Mouse (Mus musculus): ENCODE measurements around the gene Sec62.
"Not testable (repeated sequence)": the region's sequence is repeated elsewhere in the genome, so short reads cannot be mapped to it uniquely, and the experiment has no call there.

Gene Sec62

GRCm38 (mm10) chr3:30833254-30833653 is 40.6 kb downstream of the Sec62 start:
- DNase-seq = no peak

GRCm38 (mm10) chr3:30845755-30846154 is 53.1 kb downstream of the Sec62 start:
- no peak for DNase-seq

DNA sequence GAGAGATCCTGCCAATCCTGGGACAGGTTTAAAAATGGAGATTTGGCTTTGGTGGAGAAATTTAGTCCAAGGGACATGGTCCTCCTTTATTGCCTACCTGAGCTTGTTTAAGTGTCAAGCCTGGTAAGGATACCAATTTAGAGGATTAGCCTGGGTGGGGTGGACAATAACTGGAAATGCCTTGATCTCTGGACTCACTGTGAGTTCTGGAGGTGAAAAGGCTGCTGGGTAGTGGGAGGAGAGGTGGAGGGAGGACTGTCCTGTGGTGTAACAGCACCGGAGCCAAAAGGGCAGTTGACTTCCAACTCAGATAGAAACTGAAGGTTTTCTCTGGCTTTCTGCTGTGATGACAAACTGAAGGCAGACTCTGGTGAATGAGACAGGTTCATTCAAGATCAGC is 54.7 kb downstream of the Sec62 start:
- no peak for DNase-seq

DNA sequence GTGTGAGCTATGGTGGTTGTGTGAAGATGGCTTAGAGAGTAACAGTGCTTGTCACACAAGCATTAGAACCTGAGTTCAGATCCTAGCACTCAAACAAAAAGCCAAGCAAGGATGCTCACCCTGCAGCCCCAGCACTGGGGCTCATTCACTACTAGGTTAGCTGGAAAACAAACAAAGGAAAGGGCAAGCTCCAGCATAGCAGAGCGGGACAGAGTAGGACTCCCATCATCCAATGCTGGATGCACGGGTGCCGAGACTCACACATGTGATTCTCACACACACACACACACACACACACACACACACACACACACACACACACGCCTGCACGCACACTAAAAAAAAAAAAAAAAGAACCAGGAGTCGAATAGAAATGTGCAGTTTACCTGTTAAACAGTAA is 58.7 kb downstream of the Sec62 start:
- DNase-seq = no peak

- DNase-seq = no peak
Observed at GRCm38 (mm10) chr3:30853596-30853995, 60.9 kb downstream of the Sec62 start.

DNA sequence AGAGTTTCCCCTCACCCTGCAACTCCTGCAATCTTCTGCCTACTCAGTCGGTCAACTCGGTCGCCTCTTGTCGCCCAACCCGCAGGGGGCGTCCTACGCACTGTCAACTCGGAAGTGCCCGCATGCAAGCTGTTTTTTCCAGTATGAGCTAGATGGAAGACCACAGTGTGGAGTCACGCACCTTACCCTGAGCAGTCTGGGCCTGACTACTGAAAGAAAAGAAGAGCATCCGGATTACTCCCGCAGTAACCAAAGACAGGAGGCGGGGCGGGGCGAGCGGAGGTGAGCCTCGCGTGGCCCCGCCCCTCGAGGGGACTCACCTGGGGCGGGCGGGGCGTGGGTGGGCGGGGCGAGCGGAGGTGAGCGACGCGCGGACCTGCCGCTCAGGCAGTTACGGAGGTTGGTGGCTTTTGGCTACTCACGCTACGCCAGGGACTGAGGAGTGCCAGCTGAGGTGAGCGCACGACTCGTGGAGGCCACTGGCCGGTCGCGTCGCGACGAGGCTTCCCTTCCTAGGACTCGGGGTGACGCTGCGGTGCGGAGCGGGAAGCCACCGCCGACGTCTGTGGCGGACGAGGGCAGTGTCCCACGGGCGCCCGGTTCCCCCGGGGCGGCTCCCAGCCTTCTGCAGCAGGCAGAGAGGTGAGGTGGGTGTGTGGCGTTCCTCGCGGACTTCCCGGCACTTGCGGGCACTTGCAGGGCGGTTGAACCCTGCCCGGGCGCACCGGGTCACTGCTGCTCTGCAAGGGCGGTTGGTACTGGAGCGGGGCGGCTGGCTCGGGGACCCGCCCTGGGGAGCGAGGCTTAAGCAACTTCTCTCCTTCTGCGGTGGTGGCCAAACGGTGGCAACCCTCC is 63.2 kb downstream of the Sec62 start, which contains the start of gene Gpr160:
Gpr160 (plus strand) TSS at position 347 of the 855 bp plus-strand sequence.
- peak; percentile 36 to 51 for DNase-seq

- DNase-seq = not testable (repeated sequence)
Observed at GRCm38 (mm10) chr3:30859599-30859998, 66.9 kb downstream of the Sec62 start.

DNA sequence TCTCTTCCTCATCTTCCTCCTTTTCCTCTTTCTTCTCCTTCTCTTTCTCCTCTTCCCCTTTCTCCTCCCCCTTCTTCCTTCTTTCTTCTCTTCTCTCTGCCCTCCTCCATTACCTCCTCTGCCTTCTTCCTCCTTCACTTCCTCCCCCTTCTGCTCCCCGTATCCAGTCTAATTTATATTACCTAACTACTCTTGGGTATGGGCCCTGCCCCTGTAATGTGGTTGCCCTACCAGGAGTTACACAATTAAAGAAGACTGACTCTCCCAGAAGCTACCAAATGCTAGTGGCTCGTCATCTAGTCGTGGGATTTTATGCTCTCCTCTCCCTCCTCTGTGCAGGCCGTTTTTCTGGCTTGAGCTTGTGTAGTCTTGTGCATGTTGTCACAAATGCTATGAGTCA is 68.0 kb downstream of the Sec62 start:
- DNase-seq = no peak

GRCm38 (mm10) chr3:30863712-30864435 is 71.2 kb downstream of the Sec62 start:
- DNase-seq = no peak

GRCm38 (mm10) chr3:30864640-30865039 is 72.0 kb downstream of the Sec62 start:
- DNase-seq = no peak

GRCm38 (mm10) chr3:30868176-30868575 is 75.5 kb downstream of the Sec62 start:
- no peak for DNase-seq

DNA sequence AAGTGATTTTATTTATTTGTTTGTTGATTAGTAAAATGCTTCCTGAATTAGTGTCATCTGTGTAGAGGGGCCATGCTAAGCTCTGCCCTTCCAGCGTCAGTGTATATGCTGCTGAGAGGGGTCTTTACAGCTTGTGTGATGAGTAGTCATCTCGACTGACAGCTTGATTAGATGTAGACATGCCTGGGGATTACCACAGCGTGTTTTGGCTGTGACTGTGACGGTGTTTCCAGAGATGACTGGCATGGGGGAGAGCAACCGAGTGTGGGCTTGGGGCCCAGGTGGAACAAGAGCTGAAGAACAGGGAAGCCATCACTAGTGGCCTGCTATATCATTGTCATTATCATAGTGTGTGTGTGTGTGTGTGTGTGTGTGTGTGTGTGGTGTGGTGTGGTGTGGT is 76.0 kb downstream of the Sec62 start:
- no peak for DNase-seq

DNA sequence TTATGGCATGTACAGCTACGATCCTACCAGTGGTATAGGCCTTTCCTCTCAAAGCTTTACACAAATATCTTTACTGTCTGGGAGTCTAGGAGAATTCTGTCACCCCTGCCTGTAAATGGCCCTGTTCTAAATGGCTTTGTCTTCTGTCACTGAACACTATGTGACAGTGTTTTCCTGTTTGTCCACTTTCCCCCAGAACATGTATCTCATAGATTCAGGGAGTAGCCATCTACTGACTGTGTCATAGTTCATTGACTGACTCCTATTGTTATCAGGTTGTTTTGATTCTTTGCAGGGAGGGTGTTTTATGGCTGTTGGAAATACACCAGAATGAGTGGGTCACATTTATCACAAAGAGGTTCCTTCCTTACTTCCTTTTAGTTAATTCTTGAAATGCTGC is 77.3 kb downstream of the Sec62 start:
- no peak for DNase-seq

Data from cerebellum, adult 18-20 months (tissue).